Mouse (Mus musculus) liver, adult 2 months (tissue): ENCODE measurements around the gene Bbs9.

Experiments used
- CTCF ChIP-seq: fragments of 200-500 bp; IDR thresholded peaks from 2 replicates; pipeline ENCODE4 v1.5.1; 2011; ENCODE audit warnings: low read depth, low read length, control low read depth
- POLR2A ChIP-seq: fragments of 200-500 bp; IDR thresholded peaks from 2 replicates; pipeline ENCODE4 v1.6.1; 2011; ENCODE audit warnings: low read length, control low read depth; ENCODE audit not compliant: insufficient read depth; ENCODE audit errors: extremely low read depth

- TF ChIP-seq POLR2A (no peak), CTCF (no peak)
Measured at GRCm38 (mm10) chr9:22445123-22445522, 30.4 kb upstream of the Bbs9 start.
